Mouse (Mus musculus): ENCODE measurements around the gene Lipi. TPM values are rescaled to one million over a fixed set of nuclear protein-coding genes. Genes with fewer than 3 reads are reported as not detected.

Lipi gene
- 0.22 TPM in 1 of 2 replicates, not detected in the other for polyA plus RNA-seq (2015; fragmentation: Nextera tagmentation; extraction: Ambion mirVana)

- Histone ChIP-seq H3K27ac (ENCODE audit: low read length) (no peak within 1 kb of the TSS), H3K4me1 (replicated peaks; ENCODE audit: control insufficient read depth, insufficient read depth, low read length) (no peaks in the 10 kb centered on the region), H3K4me3 (replicated peaks; ENCODE audit: low read length) (no peak within 1 kb of the TSS), H3K9ac (replicated peaks; ENCODE audit: low read depth, low read length) (no peak within 1 kb of the TSS), H3K27me3 (replicated peaks; ENCODE audit: control insufficient read depth, insufficient read depth, low read length) (no peaks in the 10 kb centered on the region), H3K4me2 (ENCODE audit: low read length) (no peak within 1 kb of the TSS), H3K36me3 (ENCODE audit: control insufficient read depth, insufficient read depth) (no peaks in the 10 kb centered on the region), H3K9me3 (ENCODE audit: control insufficient read depth, low read length) (no peaks in the 10 kb centered on the region)
- 74% methylated on average over 7 of the region's 7 CpGs for WGBS
- ATAC-seq, result no peak
Measured at GRCm38 (mm10) chr16:75585961-75586360, at the start of gene Lipi. Gene Lipi, minus strand, starts transcription at chr16:75586061.

- WGBS, result 94% methylated on average over 2 of the region's 2 CpGs
- H3K27ac ChIP-seq (ENCODE audit: low read length), result no peak overlapping the region
- no peak for ATAC-seq
Measured at GRCm38 (mm10) chr16:75627862-75628261, 42.0 kb upstream of the Lipi start.

GRCm38 (mm10) chr16:75617651-75618349 lies 31.9 kb upstream of the Lipi start:
- H3K9me3 ChIP-seq (ENCODE audit: control insufficient read depth, low read length), result no peaks in the 10 kb centered on the region

More at GRCm38 (mm10) chr16:75627862-75628261, 42.0 kb upstream of the Lipi start:
- Histone ChIP-seq H3K9ac (replicated peaks; ENCODE audit: low read depth, low read length) (no peak overlapping the region), H3K27me3 (replicated peaks; ENCODE audit: control insufficient read depth, insufficient read depth, low read length) (no peaks in the 10 kb centered on the region), H3K4me3 (replicated peaks; ENCODE audit: low read length) (no peak overlapping the region), H3K9me3 (ENCODE audit: control insufficient read depth, low read length) (no peaks in the 10 kb centered on the region), H3K36me3 (ENCODE audit: control insufficient read depth, insufficient read depth) (no peaks in the 10 kb centered on the region), H3K4me1 (replicated peaks; ENCODE audit: control insufficient read depth, insufficient read depth, low read length) (no peaks in the 10 kb centered on the region), H3K4me2 (ENCODE audit: low read length) (no peak overlapping the region)

GRCm38 (mm10) chr16:75612561-75612960 lies 26.7 kb upstream of the Lipi start:
- H3K9me3 ChIP-seq (ENCODE audit: control insufficient read depth, low read length), result no peaks in the 10 kb centered on the region
- no peak overlapping the region for H3K4me3 ChIP-seq (replicated peaks; ENCODE audit: low read length)
- no peak overlapping the region for H3K4me2 ChIP-seq (ENCODE audit: low read length)
- H3K27ac ChIP-seq (ENCODE audit: low read length), result no peak overlapping the region
- ATAC-seq, result no peak
- no peak overlapping the region for H3K9ac ChIP-seq (replicated peaks; ENCODE audit: low read depth, low read length)
- no peaks in the 10 kb centered on the region for H3K4me1 ChIP-seq (replicated peaks; ENCODE audit: control insufficient read depth, insufficient read depth, low read length)
- no peaks in the 10 kb centered on the region for H3K27me3 ChIP-seq (replicated peaks; ENCODE audit: control insufficient read depth, insufficient read depth, low read length)
- H3K36me3 ChIP-seq (ENCODE audit: control insufficient read depth, insufficient read depth), result no peaks in the 10 kb centered on the region

More at GRCm38 (mm10) chr16:75617651-75618349, 31.9 kb upstream of the Lipi start:
- Histone ChIP-seq H3K4me3 (replicated peaks; ENCODE audit: low read length) (no peak overlapping the region), H3K27me3 (replicated peaks; ENCODE audit: control insufficient read depth, insufficient read depth, low read length) (no peaks in the 10 kb centered on the region), H3K27ac (ENCODE audit: low read length) (no peak overlapping the region), H3K4me1 (replicated peaks; ENCODE audit: control insufficient read depth, insufficient read depth, low read length) (no peaks in the 10 kb centered on the region), H3K36me3 (ENCODE audit: control insufficient read depth, insufficient read depth) (no peaks in the 10 kb centered on the region), H3K4me2 (ENCODE audit: low read length) (no peak overlapping the region), H3K9ac (replicated peaks; ENCODE audit: low read depth, low read length) (no peak overlapping the region)
- WGBS, result 62% methylated on average over 2 of the region's 2 CpGs
- peak; percentile 73 for ATAC-seq

GRCm38 (mm10) chr16:75606415-75606814 lies 20.6 kb upstream of the Lipi start:
- no peaks in the 10 kb centered on the region for H3K27me3 ChIP-seq (replicated peaks; ENCODE audit: control insufficient read depth, insufficient read depth, low read length)
- no peak for ATAC-seq
- H3K9me3 ChIP-seq (ENCODE audit: control insufficient read depth, low read length), result no peaks in the 10 kb centered on the region; the same call in 1 of the 2 replicates
- no peaks in the 10 kb centered on the region for H3K36me3 ChIP-seq (ENCODE audit: control insufficient read depth, insufficient read depth)
- no peak overlapping the region for H3K4me3 ChIP-seq (replicated peaks; ENCODE audit: low read length)
- H3K4me2 ChIP-seq (ENCODE audit: low read length), result no peak overlapping the region
- no peak overlapping the region for H3K27ac ChIP-seq (ENCODE audit: low read length)
- H3K9ac ChIP-seq (replicated peaks; ENCODE audit: low read depth, low read length), result no peak overlapping the region
- no peaks in the 10 kb centered on the region for H3K4me1 ChIP-seq (replicated peaks; ENCODE audit: control insufficient read depth, insufficient read depth, low read length)
- WGBS, result 38% methylated on average over 1 of the region's 1 CpGs

GRCm38 (mm10) chr16:75593501-75594183 lies 7.8 kb upstream of the Lipi start:
- no peaks in the 10 kb centered on the region for H3K9me3 ChIP-seq (ENCODE audit: control insufficient read depth, low read length)
- peak overlapping the region; percentile 80 for H3K9ac ChIP-seq (replicated peaks; ENCODE audit: low read depth, low read length)
- peak; percentile 16 for ATAC-seq
- H3K4me2 ChIP-seq (ENCODE audit: low read length), result peak overlapping the region; percentile 92
- peak overlapping the region; percentile 89 for H3K4me3 ChIP-seq (replicated peaks; ENCODE audit: low read length)
- peaks cover 7% of the 10 kb centered on the region for H3K4me1 ChIP-seq (replicated peaks; ENCODE audit: control insufficient read depth, insufficient read depth, low read length)
- H3K27ac ChIP-seq (ENCODE audit: low read length), result no peak overlapping the region
- 2% methylated on average over 15 of the region's 15 CpGs for WGBS
- H3K36me3 ChIP-seq (ENCODE audit: control insufficient read depth, insufficient read depth), result no peaks in the 10 kb centered on the region
- H3K27me3 ChIP-seq (replicated peaks; ENCODE audit: control insufficient read depth, insufficient read depth, low read length), result peaks cover 3% of the 10 kb centered on the region; the same call in 1 of the 2 replicates

- peaks cover 3% of the 10 kb centered on the region; the same call in 1 of the 2 replicates for H3K27me3 ChIP-seq (replicated peaks; ENCODE audit: control insufficient read depth, insufficient read depth, low read length)
- H3K4me2 ChIP-seq (ENCODE audit: low read length), result peak within 1 kb of the TSS; percentile 92
- no peak within 1 kb of the TSS; the same call in 1 of the 2 replicates for H3K27ac ChIP-seq (ENCODE audit: low read length)
- H3K36me3 ChIP-seq (ENCODE audit: control insufficient read depth, insufficient read depth), result no peaks in the 10 kb centered on the region
- peak within 1 kb of the TSS; percentile 89 for H3K4me3 ChIP-seq (replicated peaks; ENCODE audit: low read length)
- peaks cover 7% of the 10 kb centered on the region for H3K4me1 ChIP-seq (replicated peaks; ENCODE audit: control insufficient read depth, insufficient read depth, low read length)
- under 1% methylated on average over 53 of the region's 55 CpGs for WGBS
- H3K9ac ChIP-seq (replicated peaks; ENCODE audit: low read depth, low read length), result peak within 1 kb of the TSS; percentile 80
- H3K9me3 ChIP-seq (ENCODE audit: control insufficient read depth, low read length), result no peaks in the 10 kb centered on the region
- peak; percentile 96 for ATAC-seq
Measured at GRCm38 (mm10) chr16:75592671-75593500, 7.0 kb upstream of the Lipi start, which contains the start of gene Rbm11. Gene Rbm11, plus strand, starts transcription at chr16:75592844.

GRCm38 (mm10) chr16:75586466-75586865 lies 605 bp upstream of the Lipi start:
- H3K4me1 ChIP-seq (replicated peaks; ENCODE audit: control insufficient read depth, insufficient read depth, low read length), result no peaks in the 10 kb centered on the region
- H3K27me3 ChIP-seq (replicated peaks; ENCODE audit: control insufficient read depth, insufficient read depth, low read length), result no peaks in the 10 kb centered on the region
- ATAC-seq, result no peak
- H3K27ac ChIP-seq (ENCODE audit: low read length), result no peak overlapping the region
- H3K4me2 ChIP-seq (ENCODE audit: low read length), result no peak overlapping the region
- H3K9ac ChIP-seq (replicated peaks; ENCODE audit: low read depth, low read length), result no peak overlapping the region
- H3K36me3 ChIP-seq (ENCODE audit: control insufficient read depth, insufficient read depth), result no peaks in the 10 kb centered on the region
- no peak overlapping the region for H3K4me3 ChIP-seq (replicated peaks; ENCODE audit: low read length)
- WGBS, result 38% methylated on average over 3 of the region's 3 CpGs
- no peaks in the 10 kb centered on the region for H3K9me3 ChIP-seq (ENCODE audit: control insufficient read depth, low read length)

- no peak for ATAC-seq
- Histone ChIP-seq H3K4me1 (replicated peaks; ENCODE audit: control insufficient read depth, insufficient read depth, low read length) (no peaks in the 10 kb centered on the region), H3K9ac (replicated peaks; ENCODE audit: low read depth, low read length) (no peak overlapping the region), H3K27ac (ENCODE audit: low read length) (no peak overlapping the region), H3K27me3 (replicated peaks; ENCODE audit: control insufficient read depth, insufficient read depth, low read length) (no peaks in the 10 kb centered on the region), H3K9me3 (ENCODE audit: control insufficient read depth, low read length) (no peaks in the 10 kb centered on the region), H3K36me3 (ENCODE audit: control insufficient read depth, insufficient read depth) (no peaks in the 10 kb centered on the region), H3K4me3 (replicated peaks; ENCODE audit: low read length) (no peak overlapping the region), H3K4me2 (ENCODE audit: low read length) (no peak overlapping the region)
- 81% methylated on average over 5 of the region's 5 CpGs for WGBS
Measured at GRCm38 (mm10) chr16:75582279-75582678, 3.6 kb downstream of the Lipi start.

All from forebrain, embryonic 16.5 days (tissue).